ENCODE assay signal across 8 mouse cellular contexts in genomic region chr15:97055794-97056193, GRCm38 (mm10). TPM values are rescaled to one million over a fixed set of nuclear protein-coding genes. Genes with fewer than 3 reads are reported as not detected.
DNase-seq lines count a peak whose midpoint lies in the region; ATAC-seq lines count a peak whose summit lies in the region.

Gene Slc38a4 (minus strand): TSS chr15:97055956.

- DNase-seq in heart, adult 11 months, result peak; percentile 76
- no peak for DNase-seq in heart, adult 8-10 months (ENCODE audit: low spot score)
- no peak for DNase-seq in forebrain, embryonic 14.5 days (ENCODE audit: low spot score)
- no peak for DNase-seq in spleen, adult 18-20 months
- no peak for DNase-seq in thymus, postnatal 10 days (ENCODE audit: low spot score in 2 of 2)
- no peak for DNase-seq in layer of hippocampus, adult 18-20 months (ENCODE audit: low spot score in 2 of 2)

- peak within 1 kb of the TSS; percentile 21 for H3K4me3 ChIP-seq in forebrain, embryonic 14.5 days (ENCODE audit: low read depth, low read length)
- H3K4me3 ChIP-seq in hindbrain, embryonic 13.5 days, result peak within 1 kb of the TSS; percentile 35
- peak within 1 kb of the TSS; percentile 31 for H3K4me3 ChIP-seq in midbrain, embryonic 13.5 days (replicated peaks)

- H3K27ac ChIP-seq in forebrain, embryonic 14.5 days (ENCODE audit: low read depth, low read length), result no peak within 1 kb of the TSS
- no peak within 1 kb of the TSS for H3K27ac ChIP-seq in hindbrain, embryonic 13.5 days
- no peak within 1 kb of the TSS for H3K27ac ChIP-seq in midbrain, embryonic 13.5 days

- H3K4me2 ChIP-seq in forebrain, embryonic 14.5 days (ENCODE audit: low read length), result peak within 1 kb of the TSS; percentile 39
- H3K4me2 ChIP-seq in hindbrain, embryonic 13.5 days, result peak within 1 kb of the TSS; percentile 55
- peak within 1 kb of the TSS; percentile 54 for H3K4me2 ChIP-seq in midbrain, embryonic 13.5 days (replicated peaks)

- ATAC-seq in forebrain, embryonic 14.5 days, result no peak
- ATAC-seq in hindbrain, embryonic 13.5 days (ENCODE audit: low FRiP score), result no peak
- no peak for ATAC-seq in midbrain, embryonic 13.5 days

- WGBS in forebrain, embryonic 14.5 days, result 54% methylated on average over 9 of the region's 9 CpGs
- WGBS in hindbrain, embryonic 13.5 days, result 64% methylated on average over 9 of the region's 9 CpGs
- 47% methylated on average over 9 of the region's 9 CpGs for WGBS in midbrain, embryonic 13.5 days

- no peak within 1 kb of the TSS for H3K9ac ChIP-seq in forebrain, embryonic 14.5 days (ENCODE audit: low read length)
- H3K9ac ChIP-seq in hindbrain, embryonic 13.5 days, result peak within 1 kb of the TSS; percentile 43; the same call in 1 of the 2 replicates
- no peak within 1 kb of the TSS for H3K9ac ChIP-seq in midbrain, embryonic 13.5 days (replicated peaks)

- H3K36me3 ChIP-seq in forebrain, embryonic 14.5 days (ENCODE audit: control insufficient read depth, insufficient read depth, low read length), result no peaks in the 10 kb centered on the region
- no peaks in the 10 kb centered on the region for H3K36me3 ChIP-seq in hindbrain, embryonic 13.5 days
- H3K36me3 ChIP-seq in midbrain, embryonic 13.5 days, result no peaks in the 10 kb centered on the region

- H3K9me3 ChIP-seq in forebrain, embryonic 14.5 days (replicated peaks; ENCODE audit: control insufficient read depth, low read length), result peaks cover 5% of the 10 kb centered on the region; the same call in 1 of the 2 replicates
- peaks cover 9% of the 10 kb centered on the region; the same call in 1 of the 2 replicates for H3K9me3 ChIP-seq in hindbrain, embryonic 13.5 days
- peaks cover 14% of the 10 kb centered on the region for H3K9me3 ChIP-seq in midbrain, embryonic 13.5 days

- no peaks in the 10 kb centered on the region for H3K27me3 ChIP-seq in forebrain, embryonic 14.5 days (replicated peaks; ENCODE audit: control insufficient read depth, insufficient read depth, low read length)
- peaks cover 12% of the 10 kb centered on the region; the same call in 1 of the 2 replicates for H3K27me3 ChIP-seq in hindbrain, embryonic 13.5 days
- H3K27me3 ChIP-seq in midbrain, embryonic 13.5 days, result peaks cover 3% of the 10 kb centered on the region; the same call in 1 of the 2 replicates

- no peaks in the 10 kb centered on the region for H3K4me1 ChIP-seq in forebrain, embryonic 14.5 days (ENCODE audit: control insufficient read depth, insufficient read depth, low read length)
- peaks cover 11% of the 10 kb centered on the region for H3K4me1 ChIP-seq in hindbrain, embryonic 13.5 days (replicated peaks)
- H3K4me1 ChIP-seq in midbrain, embryonic 13.5 days (replicated peaks), result peaks cover 13% of the 10 kb centered on the region; the same call in 1 of the 2 replicates

RNA-seq across cellular contexts. Expression of gene Slc38a4, which starts in this region (rescaled TPM):
- total RNA-seq in heart, adult 8-10 months (2022), result 1 to 10 TPM; 3.0 to 5.3 (median 3.7) TPM
- polyA plus RNA-seq in forebrain, embryonic 14.5 days (2014; fragmentation: Nextera tagmentation; extraction: Ambion mirVana), result 4.6 and 5.7 TPM in 2 replicates
- polyA plus RNA-seq in hindbrain, embryonic 13.5 days (2015; fragmentation: Nextera tagmentation; extraction: Ambion mirVana), result 5.1 and 6.2 TPM in 2 replicates
- 3.9 and 4.0 TPM in 2 replicates for polyA plus RNA-seq in midbrain, embryonic 13.5 days (2015; fragmentation: Nextera tagmentation; extraction: Ambion mirVana)
- under 1 TPM; 0.57 to 0.79 TPM for total RNA-seq in layer of hippocampus, adult 18-20 months (2021)
